Mouse (Mus musculus) lung, postnatal 10 days (tissue): ENCODE data around the gene Kdelr1.

Experiments used
- DNase-seq: peaks from one replicate; pipeline ENCODE4 v3.0.0; 2021

Kdelr1 gene

GRCm38 (mm10) chr7:45872624-45873023 lies at the start of gene Kdelr1:
Gene Kdelr1 (plus strand): TSS chr7:45872772.
- peak; percentile 93 for DNase-seq

GRCm38 (mm10) chr7:45824598-45824997 lies 48.0 kb upstream of the Kdelr1 start, which contains the start of gene Kcnj14:
Gene Kcnj14 (minus strand): TSS chr7:45824782.
- no peak for DNase-seq

- no peak for DNase-seq
Observed at GRCm38 (mm10) chr7:45826631-45827030, 45.9 kb upstream of the Kdelr1 start.

DNA sequence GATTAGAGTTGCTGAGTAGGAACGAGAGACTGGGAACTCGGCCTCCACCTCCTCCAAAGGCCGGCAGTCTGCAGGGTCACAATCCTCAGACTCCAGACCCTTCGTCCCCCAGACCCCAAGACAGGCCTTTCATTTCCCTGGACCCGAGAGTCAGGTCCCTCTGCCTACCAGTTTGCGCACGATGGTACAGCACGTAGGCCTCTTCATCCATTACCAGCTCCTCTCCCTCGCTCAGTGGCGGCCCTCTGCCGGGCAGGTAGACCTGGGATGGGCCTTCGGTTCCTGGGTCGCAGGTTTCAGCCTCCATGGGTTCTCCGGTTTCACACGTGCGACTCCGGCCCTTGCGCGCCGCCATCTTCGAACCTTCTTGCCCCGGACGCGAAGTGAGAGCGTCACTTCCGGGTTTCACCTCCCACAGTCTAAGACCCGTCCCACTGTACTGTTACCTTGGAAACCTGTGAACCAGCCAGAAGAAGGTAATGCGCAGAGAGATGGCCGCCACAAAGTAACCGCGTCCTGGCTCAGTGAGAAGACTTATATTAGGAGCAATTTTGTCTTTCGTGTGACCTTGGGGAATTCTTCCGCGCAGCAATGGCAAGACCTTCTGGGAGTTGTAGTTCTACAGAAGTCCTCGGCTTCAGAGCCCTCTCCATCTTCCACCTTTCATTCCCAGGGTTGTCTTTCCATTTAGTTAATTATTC lies 42.0 kb upstream of the Kdelr1 start, which contains the start of gene Grwd1:
TSS of gene Grwd1 (minus strand) at position 518 of the 701 bp plus-strand sequence.
- DNase-seq = peak; percentile 89

DNA sequence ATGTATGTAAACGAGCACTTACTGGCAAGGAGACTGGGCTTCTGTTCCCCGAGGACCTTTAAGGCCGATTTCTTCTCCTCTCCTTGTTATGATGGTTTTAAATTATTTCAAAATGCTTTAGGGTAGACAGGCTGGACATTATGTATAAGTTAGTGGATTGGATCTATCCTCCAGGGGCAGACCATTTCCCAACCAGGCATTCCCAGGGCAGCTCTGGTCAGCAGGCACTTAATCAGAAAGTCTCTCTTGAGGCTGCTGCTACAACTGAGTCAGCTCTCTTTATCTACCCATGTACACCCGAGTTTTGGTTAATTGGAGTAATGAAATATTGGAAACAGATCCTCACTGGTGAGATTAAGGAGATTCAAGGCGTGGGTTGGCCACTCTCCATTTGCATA lies 41.4 kb upstream of the Kdelr1 start:
- no peak for DNase-seq

DNA sequence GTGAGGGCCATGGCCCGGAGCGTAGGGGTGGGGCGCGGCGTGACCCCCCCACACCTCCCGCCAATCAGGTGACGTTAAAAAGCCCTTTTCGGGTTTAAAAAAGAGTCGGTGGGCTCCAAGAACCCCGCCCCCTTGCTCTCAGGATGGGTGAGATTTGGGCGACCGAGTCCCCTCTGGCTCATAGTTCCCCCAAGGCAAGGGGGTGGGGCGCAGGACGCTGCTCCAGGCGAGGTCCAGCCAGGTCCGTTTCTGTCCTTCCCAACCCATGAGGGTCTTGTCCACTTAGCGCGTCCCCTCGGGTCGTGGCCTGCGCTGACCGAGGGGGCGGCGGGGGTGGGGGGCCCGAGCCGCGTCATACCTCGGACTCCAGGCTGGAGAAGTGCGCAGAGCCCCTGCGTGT lies 40.1 kb upstream of the Kdelr1 start:
- DNase-seq = no peak

DNA sequence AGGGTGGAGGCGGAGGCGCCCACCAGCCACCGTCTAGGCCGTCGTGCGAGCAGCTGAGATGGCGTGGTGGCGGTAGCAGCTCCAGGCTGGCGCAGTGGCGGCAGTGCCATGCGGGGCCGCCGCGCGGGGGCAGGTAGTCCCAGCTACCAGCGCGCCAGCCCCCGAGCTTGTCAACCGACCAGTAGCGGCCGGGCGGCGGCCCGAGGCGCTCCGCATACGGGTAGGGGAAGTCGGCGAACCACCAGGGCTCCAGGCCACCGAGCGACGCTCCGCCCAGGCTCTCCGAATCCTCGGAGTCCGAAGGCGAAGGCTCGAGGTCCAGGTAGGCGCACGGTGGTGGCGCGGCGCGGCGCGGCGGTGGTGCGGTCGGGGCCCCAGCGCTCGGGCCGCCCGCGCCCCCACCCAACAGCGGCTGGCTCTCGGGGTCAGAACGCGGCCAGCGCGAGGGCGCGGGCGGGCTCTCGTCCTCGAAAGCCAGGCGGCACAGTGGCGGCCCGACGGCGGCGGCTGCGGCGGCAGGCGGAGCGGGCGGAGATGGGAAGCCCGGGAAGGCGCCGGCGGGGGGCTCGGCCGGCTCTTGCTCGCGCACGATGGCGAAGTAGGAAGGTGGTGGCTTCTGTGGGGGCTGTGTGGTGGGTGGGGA lies 39.3 kb upstream of the Kdelr1 start:
- peak; percentile 27 for DNase-seq

DNA sequence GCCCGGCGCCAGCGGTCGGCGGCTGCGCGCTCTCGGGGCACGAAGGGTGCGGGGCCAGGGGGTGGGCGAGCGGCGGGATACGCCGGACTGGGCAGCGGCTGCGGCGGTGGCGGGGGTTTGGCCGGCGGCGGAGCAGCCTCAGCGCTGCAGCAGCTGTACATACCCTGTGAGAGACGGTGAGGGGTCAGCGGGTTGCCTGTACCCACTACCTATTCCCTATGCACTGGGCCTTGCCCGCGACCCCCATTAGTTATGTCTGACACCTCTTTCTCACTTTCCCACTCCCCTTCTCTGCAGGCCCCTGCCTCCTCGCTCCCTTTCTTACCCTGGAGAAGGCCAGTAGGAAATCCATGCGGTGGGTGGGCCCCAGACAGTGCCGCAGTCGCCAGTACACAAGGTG lies 38.6 kb upstream of the Kdelr1 start:
- no peak for DNase-seq

GRCm38 (mm10) chr7:45842950-45843744 lies 29.4 kb upstream of the Kdelr1 start:
- DNase-seq = no peak

- no peak for DNase-seq
Observed at GRCm38 (mm10) chr7:45848447-45849027, 24.0 kb upstream of the Kdelr1 start.

GRCm38 (mm10) chr7:45850661-45851060 lies 21.9 kb upstream of the Kdelr1 start:
- no peak for DNase-seq

- no peak for DNase-seq
Observed at GRCm38 (mm10) chr7:45853089-45853488, 19.5 kb upstream of the Kdelr1 start.

DNA sequence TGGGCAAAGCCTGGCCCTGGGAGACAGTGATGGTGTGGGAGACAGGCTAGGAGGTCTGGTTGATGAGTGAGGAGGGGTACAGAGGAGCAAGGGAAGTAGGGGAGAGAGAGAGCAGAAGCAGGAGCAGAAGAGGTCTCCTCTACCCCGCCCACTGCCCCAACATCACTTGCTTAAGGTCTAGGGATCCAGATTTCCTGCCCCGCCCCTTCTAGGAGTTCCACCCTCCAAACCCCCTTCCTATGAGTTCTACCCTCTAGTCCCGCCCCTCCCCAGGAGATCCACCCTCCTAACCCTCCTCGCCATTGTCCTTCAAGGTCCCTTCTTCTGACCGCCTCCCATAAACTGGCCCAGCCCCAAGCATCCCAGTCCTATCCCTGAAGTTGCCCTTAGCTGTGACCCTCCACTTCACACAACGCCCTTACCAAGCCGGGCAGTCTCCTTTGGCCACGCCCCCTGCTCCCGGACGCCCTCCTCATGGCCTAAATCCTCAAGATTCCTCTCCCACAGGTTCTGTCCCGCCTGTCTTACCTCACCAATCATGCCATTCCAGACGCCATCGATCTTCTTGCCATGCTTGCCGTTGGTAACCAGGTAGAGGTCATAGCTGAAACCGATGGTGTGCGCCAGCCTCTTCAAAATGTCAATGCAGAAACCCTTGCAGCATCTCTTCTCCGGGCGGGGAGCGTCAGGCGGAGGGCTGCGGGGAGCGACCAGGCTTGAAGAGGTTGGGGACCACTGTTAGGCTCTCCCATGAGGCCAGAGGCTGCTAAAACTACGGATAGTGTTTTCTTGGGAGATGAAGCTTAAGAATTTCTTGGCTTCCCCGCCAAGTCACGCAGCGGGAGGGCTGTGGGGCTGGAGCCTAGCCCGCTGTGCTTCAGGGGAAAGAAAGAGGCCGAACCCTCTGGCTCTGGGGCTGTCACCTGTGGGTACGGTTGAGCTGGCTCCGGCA lies 15.3 kb upstream of the Kdelr1 start:
- DNase-seq = peak; percentile 51

DNA sequence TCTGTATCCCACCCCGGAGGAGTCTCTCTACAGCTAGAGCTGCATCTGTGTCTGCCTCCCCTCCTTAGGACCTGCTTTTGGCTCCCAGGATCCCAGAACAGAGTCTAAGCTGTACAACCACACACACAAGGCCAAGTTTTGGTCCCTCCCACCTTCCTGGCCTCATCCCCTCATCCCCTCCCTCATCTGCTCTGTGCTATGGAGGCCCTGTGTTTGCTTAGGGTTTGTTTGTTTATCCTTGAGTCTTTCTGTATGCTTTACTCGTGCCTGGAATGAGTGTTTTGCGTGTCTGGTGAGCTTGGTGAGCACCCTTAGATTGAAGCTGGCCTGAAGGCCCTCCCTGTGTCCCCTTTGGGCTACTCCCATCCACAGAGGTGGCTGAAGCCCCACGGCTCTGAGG lies 13.6 kb upstream of the Kdelr1 start:
- DNase-seq = no peak

- no peak for DNase-seq
Observed at GRCm38 (mm10) chr7:45862804-45863203, 9.8 kb upstream of the Kdelr1 start.

- no peak for DNase-seq
Observed at GRCm38 (mm10) chr7:45864435-45864834, 8.1 kb upstream of the Kdelr1 start.

GRCm38 (mm10) chr7:45865925-45866910 lies 6.4 kb upstream of the Kdelr1 start:
- DNase-seq = peak; percentile 96

DNA sequence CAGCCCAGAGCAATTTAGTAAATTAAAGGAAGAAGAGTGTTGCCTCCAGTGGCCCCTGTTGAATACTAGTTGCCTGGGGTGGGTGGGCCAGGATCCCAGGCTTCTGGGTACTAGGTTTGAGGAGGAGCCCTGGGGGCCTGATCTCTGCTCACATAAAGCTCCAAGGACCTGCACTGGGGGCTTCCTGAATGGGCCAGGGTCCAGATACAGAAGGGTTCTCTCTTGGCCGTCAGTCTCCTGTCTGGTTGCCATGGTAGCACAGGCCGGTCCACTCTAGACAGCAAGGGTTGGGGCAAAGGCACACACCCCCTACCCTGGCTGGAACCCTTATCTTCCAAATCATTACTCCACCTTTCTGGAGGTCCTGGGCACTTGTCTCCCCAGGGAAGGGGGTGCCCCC lies 4.7 kb upstream of the Kdelr1 start:
- no peak for DNase-seq

- no peak for DNase-seq
Observed at GRCm38 (mm10) chr7:45869107-45869670, 3.4 kb upstream of the Kdelr1 start.

- no peak for DNase-seq
Observed at GRCm38 (mm10) chr7:45869787-45870186, 2.8 kb upstream of the Kdelr1 start.
